Comparison of ENCODE assay signal across 11 mouse cellular contexts in genomic region chr13:100112218-100112972, GRCm38 (mm10). TPM values are rescaled to one million over a fixed set of nuclear protein-coding genes. Genes with fewer than 3 reads are reported as not detected.
A peak's percentile ranks its signal among the peaks of the same experiment; 100 is the strongest.
DNase-seq lines count a peak whose midpoint lies in the region; ATAC-seq lines count a peak whose summit lies in the region.
"Had no signal": no experiment of that assay in that cellular context is flagged by ENCODE, and none has a peak within 500 bp of the region (broad histone marks: within the 10 kb centered on the region; RNA-seq: fewer than 3 reads in every experiment).

No protein-coding gene starts in this region.

- H3K9ac ChIP-seq in intestine, embryonic 14.5 days (ENCODE audit: low read length): no peak overlapping the region
- H3K9ac ChIP-seq in intestine, embryonic 16.5 days (ENCODE audit: low read depth, low read length): no peak overlapping the region
- no peak overlapping the region for H3K9ac ChIP-seq in neural tube, embryonic 11.5 days (ENCODE audit: low read length)
- H3K9ac ChIP-seq: neural tube, embryonic 13.5 days had no signal

- peaks cover 7% of the 10 kb centered on the region; the same call in 1 of the 2 replicates for H3K4me1 ChIP-seq in intestine, embryonic 14.5 days (replicated peaks; ENCODE audit: control insufficient read depth, insufficient read depth, low read length)
- H3K4me1 ChIP-seq in intestine, embryonic 16.5 days (ENCODE audit: control insufficient read depth, insufficient read depth, low read length): peaks cover 7% of the 10 kb centered on the region; the same call in 1 of the 2 replicates
- H3K4me1 ChIP-seq in neural tube, embryonic 11.5 days (ENCODE audit: control insufficient read depth, insufficient read depth, low read length): 0 out of 2 replicates have a peak, but pooled peaks cover 3% of the 10 kb centered on the region

- peaks cover 32% of the 10 kb centered on the region for H3K36me3 ChIP-seq in intestine, embryonic 14.5 days (ENCODE audit: control insufficient read depth, insufficient read depth, low read length)
- no peaks in the 10 kb centered on the region for H3K36me3 ChIP-seq in intestine, embryonic 16.5 days (ENCODE audit: control insufficient read depth, insufficient read depth, low read length)
- no peaks in the 10 kb centered on the region; the same call in 1 of the 2 replicates for H3K36me3 ChIP-seq in neural tube, embryonic 11.5 days (ENCODE audit: control insufficient read depth, insufficient read depth, low read length)

- no peak overlapping the region for H3K4me3 ChIP-seq in intestine, embryonic 14.5 days (ENCODE audit: low read depth, low read length)
- H3K4me3 ChIP-seq in intestine, embryonic 16.5 days (ENCODE audit: low read length): no peak overlapping the region
- no peak overlapping the region for H3K4me3 ChIP-seq in neural tube, embryonic 11.5 days (ENCODE audit: low read depth, low read length)
- H3K4me3 ChIP-seq: neural tube, embryonic 13.5 days had no signal

- ATAC-seq in intestine, embryonic 14.5 days (replicated peaks; ENCODE audit: low FRiP score, low TSS enrichment, low read depth): no peak
- no peak for ATAC-seq in intestine, embryonic 16.5 days
- no peak for ATAC-seq in neural tube, embryonic 11.5 days (ENCODE audit: insufficient read depth, low FRiP score, low TSS enrichment)
- ATAC-seq in erythroid progenitor cell, adult 5-6 weeks (replicated peaks; ENCODE audit: low FRiP score, poor library complexity, severe bottlenecking): no peak
- ATAC-seq: forebrain, embryonic 16.5 days had no signal

- no peaks in the 10 kb centered on the region for H3K9me3 ChIP-seq in intestine, embryonic 14.5 days (ENCODE audit: control insufficient read depth, low read length)
- no peaks in the 10 kb centered on the region for H3K9me3 ChIP-seq in intestine, embryonic 16.5 days (ENCODE audit: control insufficient read depth, low read length)
- H3K9me3 ChIP-seq in neural tube, embryonic 11.5 days (ENCODE audit: control insufficient read depth, low read length): no peaks in the 10 kb centered on the region
- H3K9me3 ChIP-seq: neural tube, embryonic 13.5 days had no signal

- peak; percentile 22 for DNase-seq in adrenal gland, postnatal 10 days
- no peak for DNase-seq in adrenal gland, adult 8-10 months
- peak; percentile 50 for DNase-seq in intestine, embryonic 14.5 days (ENCODE audit: low spot score)
- DNase-seq in neural tube, embryonic 11.5 days (ENCODE audit: low spot score): peak; percentile 14
- no peak for DNase-seq in neural tube, embryonic 10.5 days (ENCODE audit: extremely low spot score, low spot score)
- DNase-seq in cerebellum, adult 11-12 months: no peak
- DNase-seq: lung, postnatal 10 days had no signal

- no peak overlapping the region for H3K4me2 ChIP-seq in intestine, embryonic 14.5 days (ENCODE audit: low read length)
- no peak overlapping the region for H3K4me2 ChIP-seq in intestine, embryonic 16.5 days (ENCODE audit: low read depth, low read length)
- H3K4me2 ChIP-seq in neural tube, embryonic 11.5 days (ENCODE audit: low read depth): no peak overlapping the region
- H3K4me2 ChIP-seq: neural tube, embryonic 13.5 days had no signal

- H3K27me3 ChIP-seq in intestine, embryonic 14.5 days (replicated peaks; ENCODE audit: control insufficient read depth, insufficient read depth, low read length): no peaks in the 10 kb centered on the region
- no peaks in the 10 kb centered on the region for H3K27me3 ChIP-seq in intestine, embryonic 16.5 days (replicated peaks; ENCODE audit: control insufficient read depth, insufficient read depth, low read length)
- H3K27me3 ChIP-seq in neural tube, embryonic 11.5 days (ENCODE audit: control insufficient read depth, insufficient read depth, low read length): no peaks in the 10 kb centered on the region
- H3K27me3 ChIP-seq: neural tube, embryonic 13.5 days had no signal

- H3K27ac ChIP-seq in intestine, embryonic 14.5 days (ENCODE audit: low read depth): no peak overlapping the region
- H3K27ac ChIP-seq in intestine, embryonic 16.5 days (ENCODE audit: low read length): no peak overlapping the region
- H3K27ac ChIP-seq in neural tube, embryonic 11.5 days (ENCODE audit: low read depth, low read length): no peak overlapping the region
- H3K27ac ChIP-seq: neural tube, embryonic 13.5 days had no signal

- WGBS in intestine, embryonic 14.5 days: 40% methylated on average over 5 of the region's 5 CpGs
- WGBS in intestine, embryonic 16.5 days: 55% methylated on average over 5 of the region's 5 CpGs
- 54% methylated on average over 5 of the region's 5 CpGs for WGBS in neural tube, embryonic 11.5 days

RNA-seq across cellular contexts. Expression of gene Serf1, which starts 4.6 kb away (rescaled TPM):
- 10 to 100 TPM; 25.9 to 29.3 TPM for total RNA-seq in adrenal gland, postnatal 10 days (2021)
- total RNA-seq in adrenal gland, adult 8-10 months (2022): 10 to 100 TPM in 2 of 4 experiments, 1 to 10 TPM in 2; 7.7 to 20.8 (median 10.1) TPM
- 169 and 181 TPM in 2 replicates for polyA plus RNA-seq in intestine, embryonic 14.5 days (2014; fragmentation: Nextera tagmentation; extraction: Ambion mirVana)
- polyA plus RNA-seq in intestine, embryonic 16.5 days (2015; fragmentation: Nextera tagmentation; extraction: Ambion mirVana): 126 and 129 TPM in 2 replicates
- 236 and 245 TPM in 2 replicates for polyA plus RNA-seq in neural tube, embryonic 11.5 days (2014; fragmentation: Nextera tagmentation; extraction: Ambion mirVana)
- 13.0 TPM in 1 of 2 replicates, not detected in the other for total RNA-seq in erythroid progenitor cell, adult 5-6 weeks (2015; ENCODE audit: low replicate concordance)
- total RNA-seq in erythroid progenitor cell, adult 5-6 weeks (2017; ENCODE audit: low replicate concordance): not detected in 2 replicates

RNA-seq across cellular contexts. Expression of gene Bdp1, which starts 8.5 kb away (rescaled TPM):
- 10 to 100 TPM; 31.8 to 32.9 TPM for total RNA-seq in adrenal gland, postnatal 10 days (2021)
- total RNA-seq in adrenal gland, adult 8-10 months (2022): 10 to 100 TPM; 26.9 to 35.3 (median 30.5) TPM
- polyA plus RNA-seq in intestine, embryonic 14.5 days (2014; fragmentation: Nextera tagmentation; extraction: Ambion mirVana): 24.9 and 28.5 TPM in 2 replicates
- 18.4 and 20.9 TPM in 2 replicates for polyA plus RNA-seq in intestine, embryonic 16.5 days (2015; fragmentation: Nextera tagmentation; extraction: Ambion mirVana)
- polyA plus RNA-seq in neural tube, embryonic 11.5 days (2014; fragmentation: Nextera tagmentation; extraction: Ambion mirVana): 23.1 and 23.2 TPM in 2 replicates
- total RNA-seq in erythroid progenitor cell, adult 5-6 weeks (2015; ENCODE audit: low replicate concordance): 25.9 and 26.8 TPM in 2 replicates
- 55.7 and 56.3 TPM in 2 replicates for total RNA-seq in erythroid progenitor cell, adult 5-6 weeks (2017; ENCODE audit: low replicate concordance)

RNA-seq across cellular contexts. Expression of gene Smn1, which starts 12.3 kb away (rescaled TPM):
- 10 to 100 TPM; 32.8 to 33.7 TPM for total RNA-seq in adrenal gland, postnatal 10 days (2021)
- 10 to 100 TPM; 27.5 to 48.1 (median 39.0) TPM for total RNA-seq in adrenal gland, adult 8-10 months (2022)
- 68.3 and 69.3 TPM in 2 replicates for polyA plus RNA-seq in intestine, embryonic 14.5 days (2014; fragmentation: Nextera tagmentation; extraction: Ambion mirVana)
- polyA plus RNA-seq in intestine, embryonic 16.5 days (2015; fragmentation: Nextera tagmentation; extraction: Ambion mirVana): 39.0 and 45.8 TPM in 2 replicates
- polyA plus RNA-seq in neural tube, embryonic 11.5 days (2014; fragmentation: Nextera tagmentation; extraction: Ambion mirVana): 77.5 and 85.0 TPM in 2 replicates
- 19.3 and 34.2 TPM in 2 replicates for total RNA-seq in erythroid progenitor cell, adult 5-6 weeks (2015; ENCODE audit: low replicate concordance)
- total RNA-seq in erythroid progenitor cell, adult 5-6 weeks (2017; ENCODE audit: low replicate concordance): 1.7 and 28.6 TPM in 2 replicates

Comparison
In these comparisons a context has a peak if more than half of its experiments do, and no peak if none do; other contexts are left out.
1. DNase-seq: peak in adrenal gland, postnatal 10 days (single experiment), intestine, embryonic 14.5 days (single experiment) and neural tube, embryonic 11.5 days (single experiment); none in adrenal gland, adult 8-10 months (single experiment), neural tube, embryonic 10.5 days (single experiment) and cerebellum, adult 11-12 months (single experiment).